Comparison of ENCODE assay signal across 9 mouse cellular contexts in the genomic region with DNA sequence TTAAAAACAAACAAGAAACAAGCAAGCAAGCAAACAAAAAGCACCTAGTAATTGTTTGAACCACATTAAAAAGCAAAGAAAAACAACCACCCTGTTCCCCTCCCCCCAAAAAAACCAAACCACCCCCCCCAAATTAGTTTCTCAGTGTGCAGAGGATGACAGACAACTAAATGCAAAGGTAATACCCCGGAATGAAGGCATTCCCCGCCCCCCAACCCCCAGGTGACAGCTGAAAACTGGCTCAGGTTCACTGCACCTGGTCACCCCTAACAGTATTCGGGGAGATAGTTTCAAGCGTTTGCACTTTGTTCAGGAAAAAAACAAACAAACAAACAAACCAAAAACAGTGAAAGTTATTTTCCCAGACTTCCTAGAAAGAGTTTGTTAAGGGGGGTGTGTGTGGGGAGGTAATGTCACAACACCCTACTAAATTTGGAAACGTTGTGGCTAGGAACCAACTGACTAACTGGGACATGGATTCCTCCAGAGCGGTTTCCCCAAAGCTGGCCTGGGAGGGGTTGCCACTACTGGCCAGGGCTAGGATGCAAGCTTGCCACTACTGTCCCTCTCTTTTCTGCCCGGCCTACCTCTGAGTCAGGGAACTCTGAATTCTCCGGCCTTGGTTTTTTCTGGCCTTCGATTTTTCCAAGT. TPM values are rescaled to one million over a fixed set of nuclear protein-coding genes. Genes with fewer than 3 reads are reported as not detected.
DNase-seq lines count a peak whose midpoint lies in the region; ATAC-seq and TF ChIP-seq lines count a peak whose summit lies in the region.
"Had no signal": no experiment of that assay in that cellular context is flagged by ENCODE, and none has a peak within 500 bp of the region (broad histone marks: within the 10 kb centered on the region; RNA-seq: fewer than 3 reads in every experiment).

No protein-coding gene starts in this region.

- TF ChIP-seq POLR2A in thymus, adult 2 months (IDR thresholded peaks at IDR 0.05; ENCODE audit: control insufficient read depth, extremely low read depth, insufficient read depth, low read length, poor library complexity), result no peak

- H3K27me3 ChIP-seq in forebrain, embryonic 11.5 days (ENCODE audit: control insufficient read depth, insufficient read depth, low read length), result no peaks in the 10 kb centered on the region
- H3K27me3 ChIP-seq in lung, embryonic 16.5 days (ENCODE audit: control insufficient read depth, insufficient read depth, low read depth, low read length), result no peaks in the 10 kb centered on the region
- H3K27me3 ChIP-seq in stomach, embryonic 14.5 days (ENCODE audit: control insufficient read depth, insufficient read depth, low read length), result no peaks in the 10 kb centered on the region
- H3K27me3 ChIP-seq in thymus, adult 2 months (ENCODE audit: control insufficient read depth, insufficient read depth, low read length), result no peaks in the 10 kb centered on the region

- peak overlapping the region; percentile 21; the same call in 1 of the 2 replicates for H3K4me3 ChIP-seq in layer of hippocampus, adult 2 months
- H3K4me3 ChIP-seq in forebrain, embryonic 11.5 days (ENCODE audit: low read depth, low read length), result no peak overlapping the region
- peak overlapping the region; percentile 28 for H3K4me3 ChIP-seq in lung, embryonic 16.5 days (ENCODE audit: low read length)
- H3K4me3 ChIP-seq in stomach, embryonic 14.5 days (ENCODE audit: low read depth, low read length), result no peak overlapping the region
- no peak overlapping the region for H3K4me3 ChIP-seq in thymus, adult 2 months (ENCODE audit: control insufficient read depth, insufficient read depth, low read length)

- no peak for TF ChIP-seq CTCF in layer of hippocampus, adult 2 months (conservative IDR thresholded peaks at IDR 0.05)
- no peak for TF ChIP-seq CTCF in thymus, adult 2 months (IDR thresholded peaks at IDR 0.05; ENCODE audit: borderline replicate concordance, control insufficient read depth, extremely low read depth, insufficient read depth, low read length, poor library complexity)

- peak overlapping the region; percentile 49; the same call in 1 of the 2 replicates for H3K4me2 ChIP-seq in forebrain, embryonic 11.5 days (ENCODE audit: low read depth, low read length, severe bottlenecking)
- peak overlapping the region; percentile 59 for H3K4me2 ChIP-seq in lung, embryonic 16.5 days (ENCODE audit: low read depth, low read length)
- peak overlapping the region; percentile 39 for H3K4me2 ChIP-seq in stomach, embryonic 14.5 days (replicated peaks; ENCODE audit: low read depth, low read length)

- WGBS in forebrain, embryonic 11.5 days, result 15% methylated on average over 9 of the region's 9 CpGs
- 37% methylated on average over 9 of the region's 9 CpGs for WGBS in lung, embryonic 16.5 days
- WGBS in stomach, embryonic 14.5 days, result 28% methylated on average over 9 of the region's 9 CpGs
- WGBS in thymus, adult 2 months, result 78% methylated on average over 9 of the region's 9 CpGs

- no peaks in the 10 kb centered on the region for H3K36me3 ChIP-seq in forebrain, embryonic 11.5 days (ENCODE audit: control insufficient read depth, insufficient read depth, low read length)
- H3K36me3 ChIP-seq in lung, embryonic 16.5 days (ENCODE audit: control insufficient read depth, insufficient read depth, low read length), result no peaks in the 10 kb centered on the region
- H3K36me3 ChIP-seq in stomach, embryonic 14.5 days (ENCODE audit: control insufficient read depth, insufficient read depth, low read length), result no peaks in the 10 kb centered on the region
- H3K36me3 ChIP-seq in thymus, adult 2 months (ENCODE audit: control insufficient read depth, insufficient read depth, low read length), result no peaks in the 10 kb centered on the region

- no peak for DNase-seq in layer of hippocampus, adult 2 months (ENCODE audit: low spot score in 2 of 2)
- no peak for DNase-seq in layer of hippocampus, postnatal 10 days (ENCODE audit: low spot score in 2 of 2)
- peak; percentile 53 for DNase-seq in forebrain, embryonic 11.5 days (ENCODE audit: low spot score)
- peak; percentile 51 for DNase-seq in heart, postnatal 4 days
- no peak for DNase-seq in thymus, adult 2 months
- no peak for DNase-seq in spleen, postnatal 36 days (ENCODE audit: low spot score in 2 of 2)

- ATAC-seq in forebrain, embryonic 11.5 days (replicated peaks; ENCODE audit: low FRiP score), result no peak
- ATAC-seq in lung, embryonic 16.5 days (ENCODE audit: low read depth), result peak; percentile 30; the same call in 1 of the 2 replicates
- ATAC-seq in stomach, embryonic 14.5 days (ENCODE audit: insufficient number of reproducible peaks, insufficient read depth, low FRiP score, low read depth), result no peak

- no peak overlapping the region for H3K27ac ChIP-seq in layer of hippocampus, adult 2 months
- H3K27ac ChIP-seq in forebrain, embryonic 11.5 days (ENCODE audit: low read depth, low read length), result peak overlapping the region; percentile 60
- peak overlapping the region; percentile 76 for H3K27ac ChIP-seq in lung, embryonic 16.5 days (ENCODE audit: low read length)
- H3K27ac ChIP-seq in stomach, embryonic 14.5 days (ENCODE audit: low read length), result peak overlapping the region; percentile 83
- H3K27ac ChIP-seq in thymus, adult 2 months (ENCODE audit: control insufficient read depth, insufficient read depth, low read length), result no peak overlapping the region

- H3K4me1 ChIP-seq in forebrain, embryonic 11.5 days (replicated peaks; ENCODE audit: control insufficient read depth, insufficient read depth, low read length), result peaks cover 27% of the 10 kb centered on the region
- peaks cover 42% of the 10 kb centered on the region for H3K4me1 ChIP-seq in lung, embryonic 16.5 days (replicated peaks; ENCODE audit: control insufficient read depth, insufficient read depth, low read length)
- peaks cover 24% of the 10 kb centered on the region for H3K4me1 ChIP-seq in stomach, embryonic 14.5 days (ENCODE audit: control insufficient read depth, insufficient read depth, low read length)
- H3K4me1 ChIP-seq in thymus, adult 2 months (replicated peaks; ENCODE audit: control insufficient read depth, insufficient read depth, low read length), result no peaks in the 10 kb centered on the region; the same call in 1 of the 2 replicates

- H3K9me3 ChIP-seq in forebrain, embryonic 11.5 days (ENCODE audit: control insufficient read depth, low read length), result no peaks in the 10 kb centered on the region; the same call in 1 of the 2 replicates
- H3K9me3 ChIP-seq in lung, embryonic 16.5 days (ENCODE audit: control insufficient read depth, low read length), result no peaks in the 10 kb centered on the region
- H3K9me3 ChIP-seq in stomach, embryonic 14.5 days (ENCODE audit: control insufficient read depth, low read depth, low read length), result no peaks in the 10 kb centered on the region

- peak overlapping the region; percentile 17; the same call in 1 of the 2 replicates for H3K9ac ChIP-seq in forebrain, embryonic 11.5 days (ENCODE audit: low read length)
- H3K9ac ChIP-seq in lung, embryonic 16.5 days (ENCODE audit: low read length), result no peak overlapping the region; the same call in 1 of the 2 replicates
- H3K9ac ChIP-seq in stomach, embryonic 14.5 days (replicated peaks; ENCODE audit: low read depth, low read length), result no peak overlapping the region

RNA-seq across cellular contexts. Expression of a gene that starts 6.4 kb away (rescaled TPM):
- under 1 TPM in 1 of 2 experiments, not detected in 1; 0.64 TPM for total RNA-seq in layer of hippocampus, adult 2 months (2021)
- 1 to 10 TPM; 2.6 to 3.2 TPM for total RNA-seq in layer of hippocampus, postnatal 10 days (2021)
- polyA plus RNA-seq in forebrain, embryonic 11.5 days (2014; fragmentation: Nextera tagmentation; extraction: Ambion mirVana), result 4.0 TPM in 2 replicates
- 1 to 10 TPM; 1.2 to 1.4 TPM for total RNA-seq in heart, postnatal 4 days (2021)
- polyA plus RNA-seq in lung, embryonic 16.5 days (2015; fragmentation: Nextera tagmentation; extraction: Ambion mirVana), result 5.2 and 6.0 TPM in 2 replicates
- 1.4 and 127 TPM in 2 replicates for polyA plus RNA-seq in stomach, embryonic 14.5 days (2014; fragmentation: Nextera tagmentation; extraction: Ambion mirVana)
- not detected in 2 replicates for polyA plus RNA-seq in thymus, adult 2 months (2012; rRNA removed)

RNA-seq across cellular contexts. Expression of a gene that starts 20.4 kb away (rescaled TPM):
- not detected for total RNA-seq in layer of hippocampus, adult 2 months (2021)
- total RNA-seq in layer of hippocampus, postnatal 10 days (2021), result not detected
- polyA plus RNA-seq in forebrain, embryonic 11.5 days (2014; fragmentation: Nextera tagmentation; extraction: Ambion mirVana), result 5.4 and 5.6 TPM in 2 replicates
- total RNA-seq in heart, postnatal 4 days (2021), result under 1 TPM; 0.16 to 0.19 TPM
- 0.08 TPM in 2 replicates for polyA plus RNA-seq in lung, embryonic 16.5 days (2015; fragmentation: Nextera tagmentation; extraction: Ambion mirVana)
- 0.49 and 0.71 TPM in 2 replicates for polyA plus RNA-seq in stomach, embryonic 14.5 days (2014; fragmentation: Nextera tagmentation; extraction: Ambion mirVana)
- polyA plus RNA-seq in thymus, adult 2 months (2012; rRNA removed), result 0.11 and 0.17 TPM in 2 replicates
- polyA plus RNA-seq: gonadal fat pad, adult 2 months had no signal

RNA-seq across cellular contexts. Expression of a gene that starts 38.1 kb away (rescaled TPM):
- total RNA-seq in layer of hippocampus, adult 2 months (2021), result 1 to 10 TPM in 1 of 2 experiments, under 1 TPM in 1; 0.32 to 1.3 TPM
- total RNA-seq in layer of hippocampus, postnatal 10 days (2021), result 1 to 10 TPM in 1 of 2 experiments, under 1 TPM in 1; 0.83 to 1.1 TPM
- polyA plus RNA-seq in forebrain, embryonic 11.5 days (2014; fragmentation: Nextera tagmentation; extraction: Ambion mirVana), result not detected in 2 replicates
- total RNA-seq in heart, postnatal 4 days (2021), result under 1 TPM in 1 of 2 experiments, not detected in 1; 0.52 TPM
- polyA plus RNA-seq in lung, embryonic 16.5 days (2015; fragmentation: Nextera tagmentation; extraction: Ambion mirVana), result 0.19 TPM in 1 of 2 replicates, not detected in the other
- 0.52 TPM in 1 of 2 replicates, not detected in the other for polyA plus RNA-seq in stomach, embryonic 14.5 days (2014; fragmentation: Nextera tagmentation; extraction: Ambion mirVana)
- polyA plus RNA-seq in thymus, adult 2 months (2012; rRNA removed), result not detected in 2 replicates

RNA-seq across cellular contexts. Expression of a gene that starts 38.2 kb away (rescaled TPM):
- total RNA-seq in layer of hippocampus, adult 2 months (2021), result 10 to 100 TPM; 19.5 to 23.0 TPM
- total RNA-seq in layer of hippocampus, postnatal 10 days (2021), result 10 to 100 TPM; 16.2 to 19.4 TPM
- 54.2 and 60.2 TPM in 2 replicates for polyA plus RNA-seq in forebrain, embryonic 11.5 days (2014; fragmentation: Nextera tagmentation; extraction: Ambion mirVana)
- 10 to 100 TPM; 18.0 to 20.2 TPM for total RNA-seq in heart, postnatal 4 days (2021)
- 33.9 and 38.5 TPM in 2 replicates for polyA plus RNA-seq in lung, embryonic 16.5 days (2015; fragmentation: Nextera tagmentation; extraction: Ambion mirVana)
- 39.8 and 45.0 TPM in 2 replicates for polyA plus RNA-seq in stomach, embryonic 14.5 days (2014; fragmentation: Nextera tagmentation; extraction: Ambion mirVana)
- 79.5 and 80.2 TPM in 2 replicates for polyA plus RNA-seq in thymus, adult 2 months (2012; rRNA removed)

Comparison
In these comparisons a context has a peak if more than half of its experiments do, and no peak if none do; other contexts are left out.
1. DNase-seq: peak in forebrain, embryonic 11.5 days (single experiment) and heart, postnatal 4 days (single experiment); none in layer of hippocampus, adult 2 months (0 of 2), layer of hippocampus, postnatal 10 days (0 of 2), thymus, adult 2 months (single experiment) and spleen, postnatal 36 days (0 of 2).
2. H3K27ac ChIP-seq: peak in forebrain, embryonic 11.5 days (single experiment), lung, embryonic 16.5 days (single experiment) and stomach, embryonic 14.5 days (single experiment); none in layer of hippocampus, adult 2 months (single experiment) and thymus, adult 2 months (single experiment).
3. H3K4me3 ChIP-seq: peak in layer of hippocampus, adult 2 months (single experiment) and lung, embryonic 16.5 days (single experiment); none in forebrain, embryonic 11.5 days (single experiment), stomach, embryonic 14.5 days (single experiment) and thymus, adult 2 months (single experiment).
4. Peak in every context shown above with its lines, with median percentiles within 50 percentile points of each other: H3K4me2 ChIP-seq.